Mouse (Mus musculus): ENCODE measurements around the gene Kcmf1.
"Not testable (repeated sequence)": the region's sequence is repeated elsewhere in the genome, so short reads cannot be mapped to it uniquely, and the experiment has no call there.

The Kcmf1 gene

GRCm38 (mm10) chr6:72841986-72842502, 57.7 kb downstream of the Kcmf1 start:
- no peak for DNase-seq (ENCODE audit: low spot score in 2 of 2)

GRCm38 (mm10) chr6:72840867-72841780, 58.7 kb downstream of the Kcmf1 start:
- no peak for DNase-seq (ENCODE audit: low spot score in 2 of 2)

GRCm38 (mm10) chr6:72837756-72838155, 62.0 kb downstream of the Kcmf1 start:
- DNase-seq (ENCODE audit: low spot score in 2 of 2) = no peak

- no peak for DNase-seq (ENCODE audit: low spot score in 2 of 2)
These were observed 65.3 kb downstream of the Kcmf1 start for GRCm38 (mm10) chr6:72834518-72834917.

GRCm38 (mm10) chr6:72831858-72832257, 67.9 kb downstream of the Kcmf1 start:
- DNase-seq (ENCODE audit: low spot score in 2 of 2) = no peak

- peak in 1 of 2 experiments; percentile 16 for DNase-seq (ENCODE audit: low spot score in 2 of 2)
These were observed 68.5 kb downstream of the Kcmf1 start for GRCm38 (mm10) chr6:72831276-72831675.

- no peak for DNase-seq (ENCODE audit: low spot score in 2 of 2)
These were observed 70.9 kb downstream of the Kcmf1 start for GRCm38 (mm10) chr6:72828857-72829256.

GRCm38 (mm10) chr6:72828037-72828436, 71.7 kb downstream of the Kcmf1 start:
- DNase-seq (ENCODE audit: low spot score in 2 of 2) = not testable (repeated sequence)

GRCm38 (mm10) chr6:72825762-72826161, 74.0 kb downstream of the Kcmf1 start:
- DNase-seq (ENCODE audit: low spot score in 2 of 2) = no peak

GRCm38 (mm10) chr6:72824971-72825737, 74.6 kb downstream of the Kcmf1 start:
- DNase-seq (ENCODE audit: low spot score in 2 of 2) = no peak

- no peak for DNase-seq (ENCODE audit: low spot score in 2 of 2)
These were observed 86.3 kb downstream of the Kcmf1 start for GRCm38 (mm10) chr6:72813456-72813855.

GRCm38 (mm10) chr6:72810248-72810647, 89.5 kb downstream of the Kcmf1 start:
- DNase-seq (ENCODE audit: low spot score in 2 of 2) = no peak

GRCm38 (mm10) chr6:72809522-72810149, 90.1 kb downstream of the Kcmf1 start:
- DNase-seq (ENCODE audit: low spot score in 2 of 2) = no peak

GRCm38 (mm10) chr6:72808342-72808741, 91.4 kb downstream of the Kcmf1 start:
- DNase-seq (ENCODE audit: low spot score in 2 of 2) = no peak

- DNase-seq (ENCODE audit: low spot score in 2 of 2) = no peak
These were observed 96.1 kb downstream of the Kcmf1 start for GRCm38 (mm10) chr6:72803669-72804068.

- no peak for DNase-seq (ENCODE audit: low spot score in 2 of 2)
These were observed 97.7 kb downstream of the Kcmf1 start for GRCm38 (mm10) chr6:72802119-72802518.

- DNase-seq (ENCODE audit: low spot score in 2 of 2) = no peak
These were observed 99.1 kb downstream of the Kcmf1 start for GRCm38 (mm10) chr6:72800641-72801040.

GRCm38 (mm10) chr6:72797763-72798162, 102.0 kb downstream of the Kcmf1 start:
- no peak for DNase-seq (ENCODE audit: low spot score in 2 of 2)

- DNase-seq (ENCODE audit: low spot score in 2 of 2) = no peak
These were observed 104.3 kb downstream of the Kcmf1 start for GRCm38 (mm10) chr6:72795444-72795843.

- DNase-seq (ENCODE audit: low spot score in 2 of 2) = no peak
These were observed 104.9 kb downstream of the Kcmf1 start for GRCm38 (mm10) chr6:72794870-72795269.

GRCm38 (mm10) chr6:72792641-72793040, 107.1 kb downstream of the Kcmf1 start:
- no peak for DNase-seq (ENCODE audit: low spot score in 2 of 2)

Measured in right cerebral cortex, postnatal 36 days (tissue).